Mouse (Mus musculus) cerebellum, adult 8-10 months (tissue): ENCODE results near the gene Msrb1.
"Not testable (repeated sequence)": the region's sequence is repeated elsewhere in the genome, so short reads cannot be mapped to it uniquely, and the experiment has no call there.

ENCODE experiments used
- DNase-seq: peaks from one replicate; pipeline ENCODE4 v3.0.0; 2022

Gene Msrb1

GRCm38 (mm10) chr17:24720616-24721015, 15.8 kb upstream of the Msrb1 start:
- DNase-seq: not testable (repeated sequence)

- DNase-seq: not testable (repeated sequence)
Measured at GRCm38 (mm10) chr17:24721383-24721955, 15.0 kb upstream of the Msrb1 start.

GRCm38 (mm10) chr17:24722220-24722924, 14.1 kb upstream of the Msrb1 start:
- no peak for DNase-seq

- no peak for DNase-seq
Measured at GRCm38 (mm10) chr17:24723122-24723880, 13.1 kb upstream of the Msrb1 start.

GRCm38 (mm10) chr17:24723881-24724180, 12.6 kb upstream of the Msrb1 start:
- DNase-seq: no peak

- DNase-seq: peak; percentile 98
Measured at GRCm38 (mm10) chr17:24724184-24724583, 12.3 kb upstream of the Msrb1 start, which contains the start of gene Ndufb10. Gene Ndufb10, minus strand, starts transcription at chr17:24724478.

- DNase-seq: no peak
Measured at GRCm38 (mm10) chr17:24725637-24726390, 10.6 kb upstream of the Msrb1 start.

GRCm38 (mm10) chr17:24727618-24728017, 8.8 kb upstream of the Msrb1 start, which contains the start of gene Rpl3l:
Gene Rpl3l, plus strand, starts transcription at chr17:24727820.
- no peak for DNase-seq

GRCm38 (mm10) chr17:24728184-24728583, 8.3 kb upstream of the Msrb1 start:
- DNase-seq: no peak

GRCm38 (mm10) chr17:24729067-24729466, 7.4 kb upstream of the Msrb1 start:
- no peak for DNase-seq

GRCm38 (mm10) chr17:24730787-24731186, 5.7 kb upstream of the Msrb1 start:
- no peak for DNase-seq

GRCm38 (mm10) chr17:24732233-24732935, 4.1 kb upstream of the Msrb1 start:
- DNase-seq: no peak

- no peak for DNase-seq
Measured at GRCm38 (mm10) chr17:24733434-24734050, 2.9 kb upstream of the Msrb1 start.

- DNase-seq: no peak
Measured at GRCm38 (mm10) chr17:24734513-24734912, 1.9 kb upstream of the Msrb1 start.

- DNase-seq: no peak
Measured at GRCm38 (mm10) chr17:24735446-24735845, 996 bp upstream of the Msrb1 start.

- no peak for DNase-seq
Measured at GRCm38 (mm10) chr17:24737135-24737810, 831 bp downstream of the Msrb1 start.

- no peak for DNase-seq
Measured at GRCm38 (mm10) chr17:24738238-24738637, 1.8 kb downstream of the Msrb1 start.

- no peak for DNase-seq
Measured at GRCm38 (mm10) chr17:24739926-24740325, 3.5 kb downstream of the Msrb1 start.

GRCm38 (mm10) chr17:24742307-24742706, 5.9 kb downstream of the Msrb1 start:
- no peak for DNase-seq

GRCm38 (mm10) chr17:24743896-24744295, 7.5 kb downstream of the Msrb1 start:
- no peak for DNase-seq

GRCm38 (mm10) chr17:24744381-24744780, 7.9 kb downstream of the Msrb1 start:
- no peak for DNase-seq
